Mouse (Mus musculus) midbrain, embryonic 14.5 days (tissue): ENCODE results near the gene Sh2b3. TPM values are rescaled to one million over a fixed set of nuclear protein-coding genes. Genes with fewer than 3 reads are reported as not detected.

ENCODE experiments used
- ATAC-seq: fragments of 200-750 bp; cut with Nextera tagmentation; 2 replicates; pipeline ENCODE4 v1.8.0; 2017; ENCODE audit warnings: moderate number of reproducible peaks, moderate library complexity; ENCODE audit not compliant: low FRiP score, low TSS enrichment
- DNase-seq: peaks from one replicate; pipeline ENCODE4 v3.0.0-alpha.2; 2015
- H3K27ac ChIP-seq: fragments of 300-500 bp; sonication (generic); replicated peaks from 2 replicates; pipeline ENCODE4 v1.5.1; 2014; ENCODE audit warnings: mild to moderate bottlenecking, low read depth, low read length, moderate library complexity
- H3K27me3 ChIP-seq: fragments of 300-500 bp; sonication (generic); 2 replicates; pipeline ENCODE4 v1.6.1; 2014; ENCODE audit warnings: low read length, control low read depth, mixed read lengths; ENCODE audit not compliant: control insufficient read depth, insufficient read depth
- H3K36me3 ChIP-seq: fragments of 300-500 bp; sonication (generic); 2 replicates; pipeline ENCODE4 v1.6.1; 2014; ENCODE audit warnings: low read length, control low read depth; ENCODE audit not compliant: control insufficient read depth, insufficient read depth
- H3K4me1 ChIP-seq: fragments of 300-500 bp; sonication (generic); 2 replicates; pipeline ENCODE4 v1.6.1; 2014; ENCODE audit warnings: mild to moderate bottlenecking, antibody characterized with exemption, low read length, control low read depth; ENCODE audit not compliant: control insufficient read depth, insufficient read depth
- H3K4me2 ChIP-seq: fragments of 300-500 bp; sonication (generic); 2 replicates; pipeline ENCODE4 v1.6.1; 2014; ENCODE audit warnings: mild to moderate bottlenecking, low read length, moderate library complexity
- H3K4me3 ChIP-seq: fragments of 300-500 bp; sonication (generic); replicated peaks from 2 replicates; pipeline ENCODE4 v1.5.1; 2014; ENCODE audit warnings: low read depth, low read length
- H3K9ac ChIP-seq: fragments of 300-500 bp; sonication (generic); replicated peaks from 2 replicates; pipeline ENCODE4 v1.6.1; 2014; ENCODE audit warnings: mild to moderate bottlenecking, low read length, moderate library complexity
- H3K9me3 ChIP-seq: fragments of 300-500 bp; sonication (generic); 2 replicates; pipeline ENCODE4 v1.6.1; 2016; ENCODE audit warnings: low read length, control low read depth, mixed read lengths; ENCODE audit not compliant: control insufficient read depth
- WGBS: fragments of 180-500 bp; shearing (Covaris S2); extraction: QIAGEN DNeasy Blood & Tissue Kit; methylation state at CpG from one replicate; pipeline ENCODE4 v1.1.7; 2014; 5-methylcytosine and 5-hydroxymethylcytosine counted together
- polyA plus RNA-seq: library from polyadenylated mRNA; unstranded; fragments of >200 nt; fragmentation: Nextera tagmentation; extraction: Ambion mirVana; gene quantifications from 2 replicates; pipeline ENCODE4 v1.2.1, GENCODE M21; 2014

Gene Sh2b3
- polyA plus RNA-seq, 1 experiment from 2014 or later, result 7.8 TPM

DNA sequence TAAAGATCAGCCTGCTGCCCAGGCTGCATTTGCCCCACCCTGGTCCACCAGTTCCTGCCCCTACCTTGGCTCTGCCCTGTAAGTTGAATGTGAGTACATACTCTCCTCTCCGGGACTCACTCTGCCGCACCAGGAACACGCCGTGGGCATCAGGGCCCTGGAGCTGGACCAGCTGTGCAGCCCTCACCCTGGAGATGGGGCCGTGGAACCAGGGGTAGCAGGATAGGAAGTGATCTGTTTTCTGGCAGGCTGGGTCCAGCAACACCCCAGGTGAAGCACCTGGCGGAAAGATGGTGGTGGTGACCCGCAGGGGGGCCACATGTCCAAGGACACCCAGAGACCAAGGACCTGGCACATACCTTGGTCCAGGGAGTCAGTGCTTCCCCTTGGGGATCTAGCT lies 19.0 kb downstream of the Sh2b3 start:
- H3K36me3 ChIP-seq, result peaks cover 77% of the 10 kb centered on the region

DNA sequence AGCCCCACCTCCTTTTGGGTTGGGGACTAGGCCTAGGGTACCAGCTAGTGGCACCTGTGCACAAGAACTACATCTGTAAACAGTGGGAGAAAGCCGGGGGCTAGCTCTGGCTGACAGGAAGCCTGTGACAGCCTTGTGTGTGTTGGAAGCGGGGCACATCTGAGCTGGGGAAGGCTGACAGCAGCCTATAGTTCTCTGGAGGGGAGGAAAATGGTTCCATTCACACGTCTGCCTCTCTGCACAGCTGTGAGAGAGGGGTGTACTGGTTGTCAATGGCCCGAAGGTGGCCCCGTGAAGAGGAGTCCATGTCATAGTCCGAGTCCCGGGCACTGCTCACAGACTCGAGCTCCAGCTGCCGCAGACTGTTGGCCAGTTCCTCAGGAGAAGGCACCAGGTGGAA lies 19.9 kb downstream of the Sh2b3 start:
- H3K4me1 ChIP-seq, result no peaks in the 10 kb centered on the region
- no peak for DNase-seq
- H3K36me3 ChIP-seq, result peaks cover 86% of the 10 kb centered on the region
- WGBS, result 86% methylated on average over 9 of the region's 9 CpGs
- no peak overlapping the region for H3K9ac ChIP-seq
- H3K4me3 ChIP-seq, result no peak overlapping the region
- H3K27ac ChIP-seq, result no peak overlapping the region
- H3K9me3 ChIP-seq, result no peaks in the 10 kb centered on the region
- no peak for ATAC-seq
- H3K27me3 ChIP-seq, result no peaks in the 10 kb centered on the region
- no peak overlapping the region for H3K4me2 ChIP-seq

More for the DNA sequence above, 19.0 kb downstream of the Sh2b3 start:
- Histone ChIP-seq H3K9ac (no peak overlapping the region), H3K4me2 (no peak overlapping the region), H3K27ac (no peak overlapping the region), H3K9me3 (no peaks in the 10 kb centered on the region), H3K4me1 (no peaks in the 10 kb centered on the region), H3K27me3 (no peaks in the 10 kb centered on the region), H3K4me3 (no peak overlapping the region)
- WGBS, result 97% methylated on average over 7 of the region's 7 CpGs
- ATAC-seq (no peak), DNase-seq (no peak)

DNA sequence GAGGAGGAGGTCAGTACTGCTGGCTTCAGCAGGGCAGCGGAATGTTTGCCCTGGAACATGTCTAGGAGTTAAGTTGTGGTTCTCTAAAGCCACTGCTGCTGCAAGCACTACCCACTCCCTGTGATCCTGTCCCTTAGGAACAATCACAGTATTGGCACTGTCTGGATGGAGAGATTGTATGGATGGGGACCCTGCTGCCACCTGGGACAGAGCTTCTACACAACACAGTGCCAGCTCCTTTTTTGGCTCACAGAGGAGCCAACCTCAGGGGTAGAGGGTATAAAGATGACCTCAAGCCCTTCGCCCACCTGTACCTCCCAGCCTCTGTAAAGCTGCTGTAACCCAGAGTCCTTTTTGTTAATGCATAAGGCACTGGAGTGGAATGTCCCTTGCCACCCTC lies 20.8 kb downstream of the Sh2b3 start:
- no peak overlapping the region for H3K9ac ChIP-seq
- 100% methylated on average over 2 of the region's 2 CpGs for WGBS
- no peak for DNase-seq
- H3K4me2 ChIP-seq, result no peak overlapping the region
- no peak for ATAC-seq
- no peaks in the 10 kb centered on the region for H3K27me3 ChIP-seq
- H3K9me3 ChIP-seq, result no peaks in the 10 kb centered on the region
- no peak overlapping the region for H3K27ac ChIP-seq
- no peak overlapping the region for H3K4me3 ChIP-seq
- no peaks in the 10 kb centered on the region for H3K4me1 ChIP-seq
- peaks cover 90% of the 10 kb centered on the region for H3K36me3 ChIP-seq

DNA sequence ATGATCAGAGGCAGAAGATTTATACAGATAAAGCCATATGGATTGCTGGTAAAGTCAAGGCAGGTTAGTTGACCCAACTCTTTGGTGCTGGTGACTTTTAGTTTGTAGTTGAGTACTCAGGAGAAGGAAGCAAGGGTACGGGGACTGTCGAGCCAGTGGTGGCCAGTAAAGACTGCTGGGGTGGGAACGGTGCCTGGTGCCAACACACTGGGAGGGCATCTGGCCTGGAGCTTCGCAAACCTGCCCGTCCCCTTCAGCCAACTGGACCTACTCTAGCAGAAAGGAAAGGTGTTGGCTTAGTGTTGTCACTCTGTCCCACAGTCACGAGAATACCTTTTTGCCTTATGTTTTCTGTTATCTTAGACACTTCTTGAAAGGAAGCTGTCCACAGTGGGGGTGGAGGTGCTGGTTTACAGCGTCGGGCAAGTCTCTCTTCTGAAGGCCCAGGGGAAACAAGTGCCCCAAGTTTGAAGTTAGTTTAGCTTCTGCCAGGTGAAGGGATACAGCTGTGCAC lies 21.5 kb downstream of the Sh2b3 start:
- Histone ChIP-seq H3K4me3 (no peak overlapping the region), H3K36me3 (peaks cover 91% of the 10 kb centered on the region), H3K4me1 (no peaks in the 10 kb centered on the region), H3K27me3 (no peaks in the 10 kb centered on the region), H3K9ac (no peak overlapping the region), H3K9me3 (no peaks in the 10 kb centered on the region), H3K27ac (no peak overlapping the region), H3K4me2 (no peak overlapping the region)
- DNase-seq (no peak), ATAC-seq (no peak)
- 95% methylated on average over 8 of the region's 8 CpGs for WGBS

DNA sequence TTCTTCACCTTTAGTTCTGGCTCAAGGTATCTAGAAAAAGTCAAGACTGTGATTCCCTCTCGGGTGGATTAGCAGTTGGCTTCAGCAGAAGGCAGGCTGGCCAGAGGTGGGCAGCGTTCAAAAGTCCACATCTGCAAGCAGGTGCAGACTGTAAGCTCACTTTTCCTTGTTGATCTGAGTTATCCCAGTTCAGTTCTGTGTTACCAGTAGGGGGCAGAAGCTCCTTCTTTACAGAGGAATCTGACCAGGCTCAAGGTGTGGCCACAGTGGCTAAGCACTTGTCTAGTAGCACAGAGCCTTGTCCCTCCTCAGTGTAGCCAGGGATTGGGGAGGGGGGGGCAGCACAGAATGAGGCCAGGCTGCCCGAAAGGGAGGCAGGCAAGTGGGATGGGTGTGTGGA lies 22.4 kb downstream of the Sh2b3 start:
- Histone ChIP-seq H3K4me2 (no peak overlapping the region), H3K4me3 (no peak overlapping the region), H3K36me3 (peaks cover 90% of the 10 kb centered on the region), H3K27ac (no peak overlapping the region), H3K27me3 (no peaks in the 10 kb centered on the region), H3K4me1 (no peaks in the 10 kb centered on the region), H3K9ac (no peak overlapping the region), H3K9me3 (no peaks in the 10 kb centered on the region)
- DNase-seq, result peak; percentile 78
- no peak for ATAC-seq
- WGBS, result 78% methylated on average over 3 of the region's 3 CpGs

DNA sequence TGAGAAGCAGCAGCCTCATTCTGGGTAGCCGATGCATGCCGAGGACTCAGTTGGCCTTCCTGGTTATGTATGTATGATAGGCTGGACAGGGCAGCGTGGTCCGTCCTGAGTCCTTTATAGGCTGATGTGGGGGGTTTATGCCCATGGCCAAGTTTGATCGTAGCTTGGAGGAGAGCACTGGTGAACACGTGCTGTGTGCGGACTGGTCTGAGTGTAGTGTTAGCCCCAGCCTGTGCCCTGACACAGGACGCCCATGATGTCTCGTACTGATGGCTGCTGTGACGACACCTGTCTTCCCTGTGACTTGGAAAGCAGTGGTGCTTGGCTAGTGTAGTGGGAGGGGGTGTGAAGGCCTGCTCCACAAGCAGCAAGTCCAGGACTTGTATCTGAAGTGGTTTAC lies 23.7 kb downstream of the Sh2b3 start:
- Histone ChIP-seq H3K27me3 (no peaks in the 10 kb centered on the region), H3K4me1 (no peaks in the 10 kb centered on the region)

DNA sequence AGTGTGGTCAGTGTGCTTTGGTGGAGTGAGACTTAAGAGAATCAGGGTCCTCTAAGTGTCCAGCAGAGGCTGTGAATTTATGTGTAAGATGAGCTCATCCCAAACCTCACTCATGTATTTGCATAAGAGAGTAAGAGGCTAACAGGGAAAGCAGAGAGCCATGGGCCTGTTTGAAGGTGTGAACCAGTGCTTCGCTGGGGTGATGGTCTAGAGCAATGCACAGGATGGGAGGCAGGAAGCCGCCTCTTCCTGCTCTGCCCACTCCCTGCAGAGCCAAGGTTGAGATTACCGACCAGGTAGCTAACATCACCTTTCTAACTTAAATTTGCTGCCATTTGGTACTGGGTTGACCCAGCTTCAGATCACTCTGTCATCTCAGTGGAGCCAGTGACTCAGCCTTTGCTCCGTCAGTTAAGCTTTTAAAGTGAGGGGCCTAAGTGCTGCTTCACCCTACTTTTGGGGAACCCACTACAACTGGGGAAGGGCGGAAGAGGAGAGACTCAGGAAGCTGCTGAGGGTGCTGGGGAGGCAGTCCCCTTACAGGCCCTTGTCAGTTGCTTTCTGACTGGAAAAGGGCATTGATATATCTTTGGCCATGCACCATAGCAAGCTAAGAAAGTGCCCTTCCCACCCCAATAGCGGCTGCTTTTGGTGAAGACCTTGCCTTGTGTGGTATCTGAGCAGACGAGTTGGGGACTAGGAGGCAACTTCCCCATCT lies 24.8 kb downstream of the Sh2b3 start:
- Histone ChIP-seq H3K27me3 (no peaks in the 10 kb centered on the region), H3K9ac (no peak overlapping the region), H3K4me2 (no peak overlapping the region), H3K9me3 (no peaks in the 10 kb centered on the region), H3K4me1 (no peaks in the 10 kb centered on the region), H3K4me3 (no peak overlapping the region), H3K36me3 (peaks cover 78% of the 10 kb centered on the region), H3K27ac (no peak overlapping the region)
- 94% methylated on average over 7 of the region's 7 CpGs for WGBS
- ATAC-seq (no peak), DNase-seq (no peak)

More for the DNA sequence above, 23.7 kb downstream of the Sh2b3 start:
- DNase-seq (no peak), ATAC-seq (no peak)
- Histone ChIP-seq H3K4me3 (no peak overlapping the region), H3K9me3 (no peaks in the 10 kb centered on the region), H3K36me3 (peaks cover 83% of the 10 kb centered on the region), H3K9ac (no peak overlapping the region), H3K4me2 (no peak overlapping the region), H3K27ac (no peak overlapping the region)
- 96% methylated on average over 10 of the region's 10 CpGs for WGBS

DNA sequence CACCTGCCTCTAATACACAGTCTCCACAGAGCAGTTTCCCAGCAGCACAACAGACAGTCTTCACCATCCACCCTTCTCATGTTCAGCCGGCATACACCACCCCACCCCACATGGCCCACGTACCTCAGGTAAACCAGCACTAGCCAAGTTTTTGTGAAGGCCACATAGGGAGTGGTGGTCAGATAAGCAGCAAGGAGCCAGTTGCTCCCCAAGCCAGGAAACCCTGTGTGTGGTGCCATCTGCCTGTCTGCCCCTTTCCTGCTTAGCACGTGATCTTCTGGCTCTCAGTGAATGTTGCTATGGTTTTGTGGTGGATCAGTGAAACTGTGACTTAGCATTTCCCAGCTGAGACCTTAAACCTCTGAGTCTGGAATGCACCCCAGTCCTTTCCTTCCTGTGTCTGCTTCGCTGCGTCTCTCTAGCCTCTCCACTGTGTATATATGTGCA lies 25.9 kb downstream of the Sh2b3 start:
- Histone ChIP-seq H3K27me3 (no peaks in the 10 kb centered on the region), H3K9ac (no peak overlapping the region), H3K36me3 (peaks cover 67% of the 10 kb centered on the region), H3K4me3 (no peak overlapping the region), H3K9me3 (no peaks in the 10 kb centered on the region), H3K4me1 (no peaks in the 10 kb centered on the region), H3K4me2 (no peak overlapping the region), H3K27ac (0 out of 2 replicates have a peak overlapping the region, but pooled peaks have one; percentile 28)
- ATAC-seq (no peak), DNase-seq (no peak)
- 96% methylated on average over 5 of the region's 5 CpGs for WGBS
